Mouse (Mus musculus) midbrain, embryonic 10.5 days (tissue): ENCODE measurements around the gene Vmn2r7. TPM values are rescaled to one million over a fixed set of nuclear protein-coding genes. Genes with fewer than 3 reads are reported as not detected.
"Not testable (repeated sequence)": the region's sequence is repeated elsewhere in the genome, so short reads cannot be mapped to it uniquely, and the experiment has no call there.

Source experiments
- DNase-seq: peaks from one replicate; pipeline ENCODE4 v3.0.0-alpha.2; 2017; ENCODE audit warnings: low spot score
- H3K27ac ChIP-seq: fragments of 300-500 bp; sonication (generic); replicated peaks from 2 replicates; pipeline ENCODE4 v1.5.1; 2016; ENCODE audit warnings: mild to moderate bottlenecking
- H3K27me3 ChIP-seq: fragments of 300-500 bp; sonication (generic); 2 replicates; pipeline ENCODE4 v1.6.1; 2016; ENCODE audit warnings: low read depth, mild to moderate bottlenecking; ENCODE audit not compliant: poor library complexity, severe bottlenecking
- H3K36me3 ChIP-seq: fragments of 300-500 bp; sonication (generic); 2 replicates; pipeline ENCODE4 v1.6.1; 2016; ENCODE audit warnings: mild to moderate bottlenecking, moderate library complexity
- H3K4me1 ChIP-seq: fragments of 300-500 bp; sonication (generic); 2 replicates; pipeline ENCODE4 v1.6.1; 2016
- H3K4me3 ChIP-seq: fragments of 300-500 bp; sonication (generic); 2 replicates; pipeline ENCODE4 v1.5.1; 2016; ENCODE audit warnings: mild to moderate bottlenecking, moderate library complexity
- H3K9me3 ChIP-seq: fragments of 300-500 bp; sonication (generic); replicated peaks from 2 replicates; pipeline ENCODE4 v1.6.1; 2016; ENCODE audit warnings: mild to moderate bottlenecking
- WGBS: fragments of 180-500 bp; shearing (Covaris S2); methylation state at CpG from one replicate; pipeline ENCODE4 v1.1.7; 2016; 5-methylcytosine and 5-hydroxymethylcytosine counted together
- polyA plus RNA-seq: library from polyadenylated mRNA; unstranded; fragments of >200 nt; fragmentation: Nextera tagmentation; extraction: Ambion mirVana; gene quantifications from 2 replicates; pipeline ENCODE4 v1.2.1, GENCODE M21; 2016

The Vmn2r7 gene
- not detected in 2 replicates for polyA plus RNA-seq

DNA sequence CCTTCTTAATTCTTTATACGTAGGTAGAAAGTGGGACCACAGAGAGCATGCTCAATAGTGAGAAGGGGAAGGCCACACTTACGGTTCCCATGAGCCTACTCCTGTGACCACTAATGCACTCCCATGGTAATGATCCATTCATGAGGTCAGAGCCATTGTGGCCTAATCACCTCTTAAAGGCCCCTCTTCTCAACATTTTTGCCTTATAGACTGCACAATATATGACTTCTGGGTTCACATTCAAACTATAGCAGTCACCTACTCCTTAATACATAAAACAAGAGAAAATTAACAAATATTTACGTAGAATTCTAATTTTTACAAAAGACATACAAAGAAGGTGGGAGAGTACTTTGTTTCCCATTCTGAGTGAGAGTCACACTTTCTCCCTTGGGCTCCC is at the start of gene Vmn2r7:
Vmn2r7 (minus strand) TSS at position 101 of the 400 bp plus-strand sequence.
- not testable (repeated sequence) for H3K36me3 ChIP-seq, H3K27me3 ChIP-seq, H3K4me1 ChIP-seq, H3K27ac ChIP-seq, H3K4me3 ChIP-seq, H3K9me3 ChIP-seq, DNase-seq
- WGBS: 88% methylated on average over 3 of the region's 3 CpGs

DNA sequence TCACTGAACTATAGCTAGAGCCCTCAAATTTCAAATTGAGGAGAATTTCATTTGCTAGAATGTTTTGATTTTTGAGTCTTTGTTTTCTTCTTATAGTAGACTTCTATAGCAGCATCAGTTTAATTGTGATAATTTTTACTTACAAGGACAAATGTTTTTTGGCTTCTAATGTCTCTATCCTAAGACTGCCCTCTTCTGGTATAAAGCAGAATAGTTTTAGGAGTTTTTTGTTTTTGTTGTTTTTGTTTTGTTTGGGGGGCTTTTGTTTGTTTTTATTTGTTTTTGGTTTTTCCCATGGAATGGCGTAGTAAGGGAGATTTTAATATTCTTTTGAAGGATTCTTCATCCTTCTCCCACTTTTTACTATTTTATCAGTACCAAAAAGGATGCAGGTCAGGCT is 45.2 kb upstream of the Vmn2r7 start:
- H3K27me3 ChIP-seq: no peaks in the 10 kb centered on the region
- 69% methylated on average over 1 of the region's 1 CpGs for WGBS
- no peak overlapping the region for H3K4me3 ChIP-seq
- H3K27ac ChIP-seq: no peak overlapping the region
- H3K4me1 ChIP-seq: no peaks in the 10 kb centered on the region
- H3K9me3 ChIP-seq: no peaks in the 10 kb centered on the region
- DNase-seq: no peak
- H3K36me3 ChIP-seq: no peaks in the 10 kb centered on the region

DNA sequence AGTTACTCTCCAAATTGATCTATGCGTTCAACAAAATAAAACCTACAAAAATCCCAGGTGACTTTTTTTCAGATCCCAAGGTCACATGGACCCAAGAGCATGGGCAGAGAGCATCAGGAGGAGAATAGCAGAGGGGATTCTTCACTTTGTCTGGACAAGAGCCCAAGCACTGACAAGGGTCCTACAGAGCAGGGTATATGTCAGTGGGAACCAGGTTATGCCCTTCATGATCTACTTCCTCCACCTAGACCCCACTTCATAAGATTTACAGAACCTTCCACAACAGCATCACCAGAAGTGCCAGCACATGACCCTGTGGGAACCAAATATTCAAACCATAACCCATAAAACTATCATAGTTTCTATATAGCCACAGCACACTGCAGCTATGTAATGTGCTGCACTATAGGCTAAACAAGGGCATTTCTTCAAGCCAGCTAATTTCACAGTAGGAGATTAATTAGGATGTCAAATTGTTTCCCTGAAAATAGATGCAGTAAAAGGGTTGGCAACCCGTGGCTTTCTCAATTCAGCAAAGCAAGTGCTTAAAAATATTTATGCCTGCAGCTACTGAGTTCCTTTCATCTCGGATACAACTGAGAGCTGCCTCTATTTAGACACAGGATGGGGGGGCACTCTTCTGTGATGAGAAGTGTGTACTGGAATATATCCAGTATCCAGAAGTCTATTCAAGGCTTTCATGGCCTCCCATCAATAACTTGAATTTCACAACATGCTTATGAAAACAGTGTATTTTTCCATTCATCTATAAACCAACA is 33.8 kb upstream of the Vmn2r7 start:
- 79% methylated on average over 3 of the region's 3 CpGs for WGBS
- DNase-seq: no peak
- H3K4me3 ChIP-seq: no peak overlapping the region
- no peaks in the 10 kb centered on the region for H3K27me3 ChIP-seq
- no peaks in the 10 kb centered on the region for H3K4me1 ChIP-seq
- no peaks in the 10 kb centered on the region for H3K36me3 ChIP-seq
- H3K27ac ChIP-seq: no peak overlapping the region
- no peaks in the 10 kb centered on the region for H3K9me3 ChIP-seq

DNA sequence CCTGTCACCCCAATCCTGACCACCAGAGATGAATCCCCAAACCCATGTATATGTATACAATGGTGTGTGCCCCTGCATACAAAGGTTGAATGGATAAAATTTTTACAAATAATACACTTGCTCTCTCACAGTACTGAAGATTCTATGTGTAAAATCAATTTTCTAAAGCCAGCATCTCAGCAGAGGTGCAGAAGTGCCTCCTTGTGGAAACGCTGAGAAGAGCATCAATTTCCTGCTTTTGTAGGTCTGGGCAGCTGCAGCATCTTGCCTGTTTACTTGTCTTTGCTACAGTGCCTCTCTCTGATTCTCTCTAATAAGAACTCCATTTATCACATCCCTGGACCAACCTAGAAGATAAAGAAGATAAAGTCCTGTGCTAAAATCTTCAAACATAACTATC is 32.1 kb upstream of the Vmn2r7 start:
- Histone ChIP-seq H3K9me3 (no peaks in the 10 kb centered on the region), H3K4me1 (no peaks in the 10 kb centered on the region), H3K4me3 (no peak overlapping the region), H3K27ac (no peak overlapping the region), H3K27me3 (no peaks in the 10 kb centered on the region), H3K36me3 (no peaks in the 10 kb centered on the region)
- WGBS: 54% methylated on average over 1 of the region's 1 CpGs
- DNase-seq: no peak

DNA sequence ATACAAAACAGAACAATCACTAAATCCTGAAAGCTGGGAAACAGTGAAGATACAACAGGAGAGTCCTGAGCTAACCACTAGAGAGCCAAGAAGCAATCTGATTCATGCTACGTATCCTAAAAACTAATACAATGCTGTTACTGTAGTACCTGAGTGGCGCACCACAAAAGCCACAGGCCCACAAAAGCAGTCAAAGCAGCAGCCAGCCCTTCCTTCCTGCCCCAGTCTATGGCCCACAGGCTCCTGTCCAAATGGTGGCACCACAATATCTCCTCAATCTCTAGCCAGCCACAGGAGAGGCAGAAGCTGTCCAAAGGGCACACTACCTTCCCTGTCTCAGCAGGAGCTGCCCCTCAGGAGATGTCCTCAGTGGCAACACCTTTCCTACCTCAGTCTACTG is 1.7 kb downstream of the Vmn2r7 start:
- no peaks in the 10 kb centered on the region for H3K27me3 ChIP-seq
- no peak for DNase-seq
- no peaks in the 10 kb centered on the region for H3K9me3 ChIP-seq
- H3K27ac ChIP-seq: no peak overlapping the region
- no peaks in the 10 kb centered on the region for H3K4me1 ChIP-seq
- no peaks in the 10 kb centered on the region for H3K36me3 ChIP-seq
- 98% methylated on average over 2 of the region's 2 CpGs for WGBS
- no peak overlapping the region for H3K4me3 ChIP-seq

DNA sequence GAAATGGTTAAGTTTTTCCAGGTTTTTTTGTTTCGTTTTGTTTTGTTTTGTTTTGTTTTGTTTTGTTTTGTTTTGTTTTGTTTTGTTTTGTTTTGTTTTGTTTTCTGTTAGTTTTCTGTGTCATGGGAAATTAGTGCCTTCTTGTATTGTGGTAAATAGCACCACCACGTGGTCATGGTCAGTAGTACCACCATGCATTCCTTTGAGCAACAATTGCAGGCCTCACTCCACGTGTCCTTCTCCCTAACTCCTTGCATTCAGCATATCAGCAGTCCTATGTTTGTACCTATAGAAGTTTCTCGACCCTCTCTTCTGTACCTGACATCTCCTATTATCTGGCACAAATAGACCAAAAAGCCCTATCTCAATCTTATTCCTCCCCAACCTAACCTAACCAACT is 2.3 kb downstream of the Vmn2r7 start:
- H3K27me3 ChIP-seq: no peaks in the 10 kb centered on the region
- no peaks in the 10 kb centered on the region for H3K4me1 ChIP-seq
- peak; percentile 43 for DNase-seq
- no peaks in the 10 kb centered on the region for H3K9me3 ChIP-seq
- 14% methylated on average over 4 of the region's 4 CpGs for WGBS
- H3K27ac ChIP-seq: no peak overlapping the region
- no peak overlapping the region for H3K4me3 ChIP-seq
- H3K36me3 ChIP-seq: no peaks in the 10 kb centered on the region

DNA sequence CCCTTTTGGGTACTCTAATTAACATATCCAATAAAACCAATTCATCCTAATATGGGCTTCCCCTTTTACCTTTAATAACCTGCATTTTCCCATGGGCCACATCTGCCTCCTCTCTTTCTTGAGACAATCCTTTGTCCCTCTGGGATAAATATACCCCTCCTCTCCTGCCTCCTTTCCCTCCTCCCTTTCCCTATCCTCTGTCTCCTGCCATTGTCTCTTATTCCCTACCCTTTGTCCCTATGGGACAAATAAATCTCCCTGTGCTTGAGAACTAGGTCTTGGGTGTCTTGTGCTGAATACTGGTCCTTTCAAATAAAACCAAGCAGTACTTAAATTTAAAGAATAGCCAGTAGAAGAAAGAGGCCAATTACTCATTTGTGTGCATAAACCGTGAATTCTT is 13.4 kb downstream of the Vmn2r7 start:
- no peaks in the 10 kb centered on the region for H3K36me3 ChIP-seq
- H3K4me1 ChIP-seq: peaks cover 9% of the 10 kb centered on the region
- H3K27ac ChIP-seq: no peak overlapping the region
- H3K4me3 ChIP-seq: no peak overlapping the region
- no peak for DNase-seq
- 74% methylated on average over 1 of the region's 1 CpGs for WGBS
- no peaks in the 10 kb centered on the region for H3K9me3 ChIP-seq
- no peaks in the 10 kb centered on the region for H3K27me3 ChIP-seq

DNA sequence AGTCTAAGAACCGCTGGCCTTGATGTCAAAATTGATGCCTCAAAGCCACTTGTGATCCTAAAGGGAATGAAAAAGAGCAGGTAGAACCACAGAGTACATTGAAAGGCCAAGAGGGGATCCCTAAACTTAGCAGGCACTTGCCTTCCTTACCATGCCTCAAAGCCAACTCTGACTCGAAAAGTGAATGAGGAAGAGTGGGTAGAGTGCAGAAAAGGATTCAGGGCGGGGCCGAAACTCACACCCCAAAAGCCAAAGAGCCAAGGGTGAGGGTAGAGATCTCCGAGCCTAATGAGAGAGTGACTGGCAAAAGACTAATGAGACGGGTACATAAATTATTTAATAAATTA is 53.3 kb downstream of the Vmn2r7 start:
- H3K9me3 ChIP-seq: no peaks in the 10 kb centered on the region
- 59% methylated on average over 6 of the region's 6 CpGs for WGBS
- no peak overlapping the region for H3K4me3 ChIP-seq

DNA sequence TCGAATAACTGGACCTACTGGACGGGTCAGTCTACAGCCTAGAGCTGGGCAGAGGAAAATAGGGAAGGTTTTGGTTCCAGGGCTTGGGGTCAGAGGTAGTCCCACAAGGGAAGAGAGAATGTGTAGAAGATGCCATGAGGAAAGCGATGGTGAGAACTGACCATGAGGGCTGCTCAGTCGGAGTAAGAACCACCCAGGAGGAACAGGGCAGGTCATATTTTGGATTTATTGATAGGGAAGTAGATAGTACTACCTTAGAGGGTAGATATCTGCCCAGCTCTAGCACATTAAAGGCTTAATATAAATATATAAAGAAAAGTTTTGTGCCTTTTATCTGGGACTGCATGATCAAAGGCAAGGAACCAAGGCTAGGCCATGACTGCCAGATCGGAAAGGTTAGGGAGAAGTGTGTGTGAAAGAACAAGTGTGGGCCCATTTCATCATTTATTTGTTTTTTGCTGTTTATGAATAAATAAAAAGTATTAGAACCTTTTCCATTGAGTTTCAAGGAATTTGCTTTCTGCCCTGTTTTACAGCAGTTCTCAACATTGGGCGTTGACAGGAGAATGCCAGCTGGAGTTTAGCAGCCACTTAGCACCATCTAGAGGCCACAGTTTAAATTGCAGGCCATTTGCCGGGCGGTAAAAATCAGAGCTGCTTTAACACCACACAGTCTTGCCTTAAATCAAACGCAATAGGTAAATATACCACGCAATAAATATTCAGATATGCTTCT is 53.9 kb downstream of the Vmn2r7 start:
- no peaks in the 10 kb centered on the region for H3K27me3 ChIP-seq
- WGBS: 58% methylated on average over 10 of the region's 10 CpGs
- H3K27ac ChIP-seq: no peak overlapping the region
- H3K4me1 ChIP-seq: no peaks in the 10 kb centered on the region
- H3K9me3 ChIP-seq: no peaks in the 10 kb centered on the region
- peak; percentile 59 for DNase-seq
- H3K36me3 ChIP-seq: no peaks in the 10 kb centered on the region
- H3K4me3 ChIP-seq: no peak overlapping the region

More for the DNA sequence above, 53.3 kb downstream of the Vmn2r7 start:
- Histone ChIP-seq H3K27ac (no peak overlapping the region), H3K27me3 (no peaks in the 10 kb centered on the region), H3K4me1 (no peaks in the 10 kb centered on the region), H3K36me3 (no peaks in the 10 kb centered on the region)
- no peak for DNase-seq

DNA sequence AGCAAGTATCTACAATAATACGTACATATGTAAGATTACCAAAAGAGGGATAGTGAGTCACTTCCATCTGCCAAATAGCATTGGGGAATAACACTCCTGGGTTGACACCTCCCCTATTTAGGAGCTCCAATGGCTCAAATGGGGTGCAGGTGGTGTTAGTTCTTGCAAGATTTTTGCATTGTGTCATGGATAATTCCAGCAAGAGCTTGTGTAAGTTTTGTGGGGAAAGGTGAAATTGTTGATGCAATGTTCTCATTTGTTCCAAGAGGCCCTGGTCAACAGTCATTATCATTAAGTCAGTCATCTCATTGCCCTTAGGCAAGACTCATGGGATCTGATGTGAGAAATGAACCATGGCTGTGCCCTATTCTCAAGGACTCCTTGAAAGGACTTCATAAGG is 61.7 kb downstream of the Vmn2r7 start:
- no peaks in the 10 kb centered on the region for H3K36me3 ChIP-seq
- no peaks in the 10 kb centered on the region for H3K4me1 ChIP-seq
- 94% methylated on average over 1 of the region's 1 CpGs for WGBS
- no peak overlapping the region for H3K4me3 ChIP-seq
- H3K27ac ChIP-seq: no peak overlapping the region
- H3K27me3 ChIP-seq: no peaks in the 10 kb centered on the region
- DNase-seq: no peak
- no peaks in the 10 kb centered on the region for H3K9me3 ChIP-seq

DNA sequence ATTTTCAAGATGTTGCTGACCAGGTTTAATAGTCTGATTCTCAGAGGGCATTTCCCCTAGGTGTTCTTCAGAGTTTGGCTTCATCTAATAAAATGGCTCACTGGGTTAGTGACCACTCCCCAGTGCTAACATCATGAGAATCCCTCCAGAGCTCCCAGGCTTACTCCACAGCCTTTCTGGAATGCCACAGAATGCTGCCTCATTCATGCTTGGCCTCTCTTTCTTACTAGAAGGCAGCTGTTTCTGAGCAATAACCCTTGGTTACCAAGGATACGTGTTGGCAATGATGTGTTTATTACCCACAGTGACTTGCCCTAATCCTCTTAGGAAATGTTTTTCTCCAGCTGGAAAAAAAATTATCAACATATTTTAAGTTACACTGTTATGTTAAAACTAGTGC is 72.4 kb downstream of the Vmn2r7 start:
- Histone ChIP-seq H3K27ac (no peak overlapping the region), H3K4me1 (no peaks in the 10 kb centered on the region), H3K9me3 (no peaks in the 10 kb centered on the region), H3K36me3 (no peaks in the 10 kb centered on the region), H3K27me3 (no peaks in the 10 kb centered on the region), H3K4me3 (no peak overlapping the region)
- WGBS: 93% methylated on average over 1 of the region's 1 CpGs
- no peak for DNase-seq

DNA sequence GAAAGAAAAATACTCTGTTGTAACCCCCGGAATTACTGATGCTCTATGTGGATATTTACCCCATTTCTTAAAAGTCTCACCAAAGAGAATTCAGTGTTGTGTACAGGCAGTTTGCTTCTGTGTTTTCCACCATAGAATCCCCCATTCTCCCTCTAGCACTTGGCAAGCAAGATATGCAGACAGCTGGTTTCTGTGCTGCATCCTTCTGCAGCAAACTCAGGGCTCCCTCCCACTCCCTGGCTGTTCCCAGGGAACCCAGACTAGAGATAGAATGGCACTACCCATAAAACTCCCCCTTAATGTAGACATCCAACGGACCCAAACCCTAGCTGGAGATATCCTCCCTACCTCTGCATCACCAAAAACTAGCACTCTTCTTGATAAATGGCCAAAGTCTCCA is 88.4 kb downstream of the Vmn2r7 start:
- no peak overlapping the region for H3K27ac ChIP-seq
- H3K36me3 ChIP-seq: no peaks in the 10 kb centered on the region
- no peaks in the 10 kb centered on the region for H3K4me1 ChIP-seq
- H3K9me3 ChIP-seq: peaks cover 5% of the 10 kb centered on the region; the same call in 1 of the 2 replicates
- no peak for DNase-seq
- 80% methylated on average over 2 of the region's 2 CpGs for WGBS
- H3K27me3 ChIP-seq: no peaks in the 10 kb centered on the region
- no peak overlapping the region for H3K4me3 ChIP-seq

DNA sequence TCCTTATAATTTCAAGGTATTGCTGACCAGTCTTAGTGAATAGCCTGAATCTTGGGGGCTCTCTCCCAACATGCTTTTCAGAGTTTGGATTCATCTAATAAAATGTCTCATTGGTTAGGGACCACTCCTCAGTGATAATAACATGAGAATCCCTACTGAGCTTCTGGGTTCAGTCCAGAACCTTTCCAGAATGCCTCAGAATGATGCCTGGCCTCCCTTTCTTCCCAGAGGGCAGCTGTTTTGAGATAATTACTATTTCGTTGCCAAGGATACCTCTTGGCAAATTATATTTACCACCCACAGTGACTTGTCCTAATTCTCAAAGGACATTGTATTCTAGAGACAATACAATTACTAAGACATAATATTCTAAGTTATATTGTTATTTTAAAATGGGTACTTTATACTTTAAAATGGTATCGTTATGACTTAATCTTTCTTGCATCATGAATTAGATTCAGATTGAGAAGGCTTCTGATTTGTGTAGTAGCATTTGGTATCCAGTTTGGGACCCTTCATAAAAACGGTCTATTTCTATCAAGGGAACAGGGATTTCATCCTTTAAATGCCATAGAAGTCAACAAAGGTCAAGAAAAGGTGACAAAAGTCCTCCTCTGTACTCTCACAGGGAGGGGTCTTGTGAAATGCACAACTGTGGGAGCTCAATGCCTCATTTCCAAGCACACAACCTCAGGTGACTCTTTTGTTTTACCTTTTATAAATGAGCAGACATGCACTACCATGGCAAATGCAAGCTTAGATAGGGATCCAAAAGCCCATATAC is 117.2 kb downstream of the Vmn2r7 start:
- not testable (repeated sequence) for H3K4me1 ChIP-seq, H3K4me3 ChIP-seq, H3K9me3 ChIP-seq, DNase-seq, H3K36me3 ChIP-seq, H3K27ac ChIP-seq, H3K27me3 ChIP-seq
- WGBS: 83% methylated on average over 3 of the region's 3 CpGs
